Mouse (Mus musculus) hindlimb bud, embryonic 11.5 days (tissue): ENCODE measurements at regions not wholly inside any gene's neighbourhood (a gene's known extent, or its start where the extent isn't known, plus 50 kb on each side); places are given as distances from the start of the nearest gene placed in this dataset.
A peak's percentile ranks its signal among the peaks of the same experiment; 100 is the strongest.
"Not testable (repeated sequence)": the region's sequence is repeated elsewhere in the genome, so short reads cannot be mapped to it uniquely, and the experiment has no call there.

ENCODE experiments used
- DNase-seq: peaks from one replicate; pipeline ENCODE4 v3.0.0-alpha.2; 2012; ENCODE audit warnings: low read depth, low spot score; ENCODE audit errors: extremely low spot score

GRCm38 (mm10) chr7:116596914-116597313 is 92.7 kb downstream of the Nucb2 start:
- DNase-seq = no peak

- no peak for DNase-seq
These were observed 96.2 kb downstream of the Nucb2 start for GRCm38 (mm10) chr7:116600340-116600739.

- DNase-seq = no peak
These were observed 99.1 kb downstream of the Nucb2 start for GRCm38 (mm10) chr7:116603167-116603839.

- no peak for DNase-seq
These were observed 99.6 kb downstream of the Nucb2 start for GRCm38 (mm10) chr7:116603840-116604194.

- no peak for DNase-seq
These were observed 102.1 kb downstream of the Nucb2 start for GRCm38 (mm10) chr7:116606255-116606654.

GRCm38 (mm10) chr7:116606751-116607483 is 102.7 kb downstream of the Nucb2 start:
- DNase-seq = no peak

- no peak for DNase-seq
These were observed 103.6 kb downstream of the Nucb2 start for GRCm38 (mm10) chr7:116607628-116608225.

GRCm38 (mm10) chr7:116608350-116609085 is 104.3 kb downstream of the Nucb2 start:
- DNase-seq = peak; percentile 66

GRCm38 (mm10) chr7:116609406-116609805 is 105.2 kb downstream of the Nucb2 start:
- DNase-seq = no peak

- no peak for DNase-seq
These were observed 105.7 kb downstream of the Nucb2 start for GRCm38 (mm10) chr7:116609906-116610305.

- DNase-seq = no peak
These were observed 111.8 kb downstream of the Nucb2 start for GRCm38 (mm10) chr7:116615984-116616383.

- DNase-seq = no peak
These were observed 115.5 kb downstream of the Nucb2 start for GRCm38 (mm10) chr7:116619636-116620035.

- no peak for DNase-seq
These were observed 116.2 kb downstream of the Nucb2 start for GRCm38 (mm10) chr7:116620381-116620780.

- DNase-seq = no peak
These were observed 129.0 kb downstream of the Nucb2 start for GRCm38 (mm10) chr7:116633210-116633609.

GRCm38 (mm10) chr7:116644902-116645650 is 140.9 kb downstream of the Nucb2 start:
- peak; percentile 73 for DNase-seq

GRCm38 (mm10) chr7:116654466-116654865 is 150.3 kb downstream of the Nucb2 start:
- peak; percentile 63 for DNase-seq

GRCm38 (mm10) chr7:116657040-116657439 is 152.9 kb downstream of the Nucb2 start:
- not testable (repeated sequence) for DNase-seq

- DNase-seq = no peak
These were observed 161.4 kb downstream of the Nucb2 start for GRCm38 (mm10) chr7:116665581-116665980.

- no peak for DNase-seq
These were observed 170.2 kb downstream of the Nucb2 start for GRCm38 (mm10) chr7:116674199-116675019.

- DNase-seq = no peak
These were observed 172.5 kb downstream of the Nucb2 start for GRCm38 (mm10) chr7:116676696-116677095.
